Mouse (Mus musculus) ES-E14 (cell line): ENCODE results near the gene Nrg3. TPM values are rescaled to one million over a fixed set of nuclear protein-coding genes. Genes with fewer than 3 reads are reported as not detected.
A peak's percentile ranks its signal among the peaks of the same experiment; 100 is the strongest.

Source experiments
- DNase-seq: peaks from one replicate; pipeline ENCODE4 v3.0.0-alpha.2; 2013; ENCODE audit warnings: low read depth, low spot score
- H3K27ac ChIP-seq: 2 replicates; pipeline ENCODE4 v1.5.1; 2012; ENCODE audit warnings: low read depth, mild to moderate bottlenecking, low read length, moderate library complexity, mixed read lengths; ENCODE audit not compliant: poor library complexity, insufficient read depth, severe bottlenecking
- H3K36me3 ChIP-seq: 2 replicates; pipeline ENCODE4 v1.6.1; 2012; ENCODE audit warnings: mild to moderate bottlenecking, low read length, moderate library complexity, mixed read lengths; ENCODE audit not compliant: control insufficient read depth, poor library complexity, insufficient read depth, severe bottlenecking
- H3K4me1 ChIP-seq, 2 experiments: fragments of 150-350 bp in 1 of 2; sonication (generic) in 1 of 2; 2 replicates each; pipeline ENCODE4 v1.6.1; 2012; ENCODE audit warnings: low read length in 2 of 2, mild to moderate bottlenecking in 1 of 2, mixed read lengths in 1 of 2; ENCODE audit not compliant: control insufficient read depth in 2 of 2, insufficient read depth in 2 of 2, poor library complexity in 1 of 2
- H3K4me3 ChIP-seq, 2 experiments: fragments of 150-350 bp in 1 of 2; sonication (generic) in 1 of 2; 2 replicates each; pipeline ENCODE4 v1.5.1; 2012; ENCODE audit warnings: low read length in 2 of 2, low read depth in 1 of 2, mild to moderate bottlenecking in 1 of 2, mixed read lengths in 1 of 2; ENCODE audit not compliant: insufficient read depth in 1 of 2, poor library complexity in 1 of 2, severe bottlenecking in 1 of 2
- H3K9ac ChIP-seq: 2 replicates; pipeline ENCODE4 v1.6.1; 2012; ENCODE audit warnings: low read depth, mild to moderate bottlenecking, low read length, mixed read lengths; ENCODE audit not compliant: poor library complexity, insufficient read depth, severe bottlenecking
- H3K9me3 ChIP-seq: fragments of 150-350 bp; sonication (generic); 2 replicates; pipeline ENCODE4 v1.6.1; 2012; ENCODE audit warnings: low read depth, mild to moderate bottlenecking, low read length; ENCODE audit not compliant: control insufficient read depth, insufficient read depth
- CHD2 ChIP-seq: IDR thresholded peaks from 2 replicates; pipeline ENCODE4 v1.6.1; 2014; ENCODE audit warnings: mild to moderate bottlenecking, low read depth, low read length, inconsistent platforms
- HCFC1 ChIP-seq: IDR thresholded peaks from 2 replicates; pipeline ENCODE4 v1.6.1; 2012; ENCODE audit warnings: low read length, inconsistent platforms, borderline replicate concordance; ENCODE audit not compliant: insufficient read depth
- MAFK ChIP-seq: IDR thresholded peaks from 2 replicates; pipeline ENCODE4 v1.6.1; 2014; ENCODE audit warnings: mild to moderate bottlenecking, low read depth, low read length, inconsistent platforms; ENCODE audit not compliant: insufficient read depth
- ZC3H11A ChIP-seq: IDR thresholded peaks from 2 replicates; pipeline ENCODE4 v1.6.1; 2012; ENCODE audit warnings: low read depth, mild to moderate bottlenecking, inconsistent platforms, low read length, borderline replicate concordance
- ZNF384 ChIP-seq: IDR thresholded peaks from 2 replicates; pipeline ENCODE4 v1.6.1; 2012; ENCODE audit warnings: low read depth, low read length, inconsistent platforms
- in situ Hi-C, 2 experiments: fragments of 600-800 bp; cut with MboI; formaldehyde crosslinking; loops; one replicate each; pipeline ENCODE4 v1.15.1; 2025; ENCODE audit warnings: low sequenced_read_pairs in 2 of 2, inconsistent platforms in 1 of 2; ENCODE audit not compliant: unreplicated experiment in 2 of 2
- total RNA-seq: library from RNA; depleted of rRNA; stranded (reverse); fragments of 300-350 nt; gene quantifications from 2 replicates; pipeline ENCODE4 v1.2.3, GENCODE M21; 2012

The Nrg3 gene
- total RNA-seq, 1 experiment, result not detected

DNA sequence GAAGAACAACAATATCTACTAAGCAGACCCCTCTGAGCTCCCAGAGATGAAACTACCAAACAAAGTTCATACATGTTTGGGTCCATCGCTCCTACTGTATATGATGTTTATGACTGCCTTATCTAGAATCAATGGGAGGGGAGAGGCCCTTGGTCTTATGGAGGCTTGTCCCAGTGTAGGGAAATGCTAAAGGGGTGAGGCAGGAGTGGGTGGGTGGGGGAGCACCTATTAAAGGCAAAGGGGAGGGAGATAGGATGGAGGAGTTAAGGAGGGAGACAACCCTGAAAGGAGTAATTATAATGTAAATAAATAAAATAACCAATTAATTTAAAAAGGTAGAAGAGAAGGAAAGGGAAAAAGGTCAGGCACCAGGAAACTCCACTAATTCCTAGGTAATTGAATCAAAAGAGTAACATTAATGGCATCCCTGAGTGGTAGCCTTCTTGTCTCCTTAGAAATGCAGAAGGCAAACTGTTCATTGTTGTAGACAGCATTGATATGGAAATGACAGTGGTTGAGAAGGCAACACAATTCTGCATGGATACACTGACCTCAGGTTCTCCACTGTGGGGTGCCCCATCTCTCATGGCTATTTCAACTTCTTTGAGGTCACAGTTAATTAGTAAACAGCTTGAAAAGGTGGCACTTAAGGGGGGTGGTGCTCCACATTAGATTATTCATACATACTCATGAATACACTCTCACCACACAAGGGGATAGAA lies 1152.1 kb downstream of the Nrg3 start:
- Histone ChIP-seq H3K9ac (no peak overlapping the region), H3K27ac (peak overlapping the region; percentile 66), H3K36me3 (peaks cover 2% of the 10 kb centered on the region; the same call in 1 of the 2 replicates), H3K9me3 (0 out of 2 replicates have a peak, but pooled peaks cover 2% of the 10 kb centered on the region), H3K4me3 (no peak overlapping the region), H3K4me1 (peaks cover 0 to 2% of the 10 kb centered on the region in 2 experiments; a peak in 1 of 4 replicates)
- no peak for DNase-seq
- in situ Hi-C loops, result no loop called here
- TF ChIP-seq HCFC1, result no peak
- TF ChIP-seq MAFK, result no peak
- TF ChIP-seq ZNF384, result no peak
- TF ChIP-seq CHD2, result no peak
- TF ChIP-seq ZC3H11A, result no peak
